Mouse (Mus musculus): ENCODE data around the gene Ankrd22. TPM values are rescaled to one million over a fixed set of nuclear protein-coding genes. Genes with fewer than 3 reads are reported as not detected.

The Ankrd22 gene
- total RNA-seq, 1 experiment from 2014 or later: not detected

DNA sequence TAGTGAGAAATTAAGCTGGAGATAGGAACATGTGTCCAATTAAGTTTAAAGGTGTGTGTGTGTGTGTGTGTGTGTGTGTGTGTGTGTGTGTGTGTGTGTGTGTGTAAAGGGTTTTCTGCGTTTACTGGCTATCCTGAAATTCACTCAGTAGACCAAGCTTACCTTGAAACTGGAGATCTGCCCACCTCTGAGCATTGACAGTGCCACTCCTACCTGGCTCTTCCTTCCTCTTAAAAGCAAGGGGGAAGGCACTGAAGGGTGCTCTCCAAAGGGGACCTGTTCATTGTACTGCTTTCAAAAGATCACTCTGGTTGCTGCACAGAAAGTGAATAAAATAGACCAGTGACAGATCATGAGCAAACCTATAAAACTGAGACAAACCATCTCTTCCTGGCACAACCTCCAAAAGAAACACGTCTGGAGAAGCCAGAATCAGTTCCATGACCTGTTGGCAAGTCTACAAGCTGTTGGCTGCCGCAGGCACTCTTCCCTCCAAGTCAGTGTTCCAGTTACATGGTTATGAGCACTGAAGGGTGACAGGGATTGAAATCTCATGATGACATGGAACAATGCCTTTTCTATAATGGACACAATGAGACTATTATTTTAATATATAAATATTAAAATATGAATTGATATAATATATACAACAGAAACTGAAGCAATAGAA lies 76.7 kb downstream of the Ankrd22 start:
- no peak for DNase-seq

GRCm38 (mm10) chr19:34078130-34078529 lies 87.7 kb downstream of the Ankrd22 start:
- DNase-seq: no peak

DNA sequence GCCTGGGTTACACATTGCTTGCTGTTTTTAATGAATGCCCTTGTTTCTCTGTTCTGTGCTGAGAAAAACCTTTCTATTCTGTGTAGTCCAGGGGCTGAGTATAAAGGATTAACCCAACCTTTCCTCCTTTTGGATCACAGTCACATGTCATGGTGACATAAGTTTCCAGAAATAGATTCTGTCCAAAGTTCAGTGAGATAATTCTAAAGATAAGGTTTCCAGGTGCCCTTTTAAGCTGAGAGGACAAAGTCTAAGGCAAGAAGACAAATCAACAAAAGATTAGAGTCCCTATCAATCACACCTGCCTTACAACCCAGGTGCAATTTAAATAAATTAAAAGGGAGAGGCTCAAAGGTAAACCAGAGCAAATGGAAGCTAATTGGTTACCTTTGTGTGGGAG lies 91.6 kb downstream of the Ankrd22 start:
- no peak for DNase-seq

Other genes with a start within 250 kb of the Ankrd22 start
- gene Lipf, start 204.9 kb downstream of the Ankrd22 start, total RNA-seq (2021): not detected in 2 replicates
- 0.30 TPM in 1 of 2 replicates, not detected in the other for gene Lipk, start 157.8 kb downstream of the Ankrd22 start, total RNA-seq (2021)
- 0.88 TPM in 1 of 2 replicates, not detected in the other for gene Lipn, start 98.7 kb downstream of the Ankrd22 start, total RNA-seq (2021)
- not detected in 2 replicates for gene Lipm, start 65.1 kb downstream of the Ankrd22 start, total RNA-seq (2021)
- gene Stambpl1, start 26.2 kb upstream of the Ankrd22 start, total RNA-seq (2021): 5.5 and 6.7 TPM in 2 replicates
- 22.6 and 26.8 TPM in 2 replicates for gene Acta2, start 89.5 kb upstream of the Ankrd22 start, total RNA-seq (2021)
- gene Fas, start 124.6 kb upstream of the Ankrd22 start, total RNA-seq (2021): 6.7 and 8.3 TPM in 2 replicates

Measured in adrenal gland, postnatal 25 days (tissue).